Mouse (Mus musculus) cerebellum, adult (tissue): ENCODE measurements around the gene Wnt9a.
"Not testable (repeated sequence)": the region's sequence is repeated elsewhere in the genome, so short reads cannot be mapped to it uniquely, and the experiment has no call there.

ENCODE experiments used
- ATAC-seq: cut with Nextera tagmentation; 2 replicates; pipeline ENCODE4 v1.9.2; 2017; ENCODE audit warnings: mild to moderate bottlenecking, moderate library complexity, mixed read lengths; ENCODE audit not compliant: insufficient number of reproducible peaks, low FRiP score, low TSS enrichment

The Wnt9a gene

GRCm38 (mm10) chr11:59306461-59307421 is at the start of gene Wnt9a:
Gene Wnt9a, plus strand, starts transcription at chr11:59306928.
- ATAC-seq: no peak

- ATAC-seq: no peak
Measured at GRCm38 (mm10) chr11:59259647-59260046, 47.1 kb upstream of the Wnt9a start.

- ATAC-seq: no peak
Measured at GRCm38 (mm10) chr11:59260706-59261493, 45.8 kb upstream of the Wnt9a start.

DNA sequence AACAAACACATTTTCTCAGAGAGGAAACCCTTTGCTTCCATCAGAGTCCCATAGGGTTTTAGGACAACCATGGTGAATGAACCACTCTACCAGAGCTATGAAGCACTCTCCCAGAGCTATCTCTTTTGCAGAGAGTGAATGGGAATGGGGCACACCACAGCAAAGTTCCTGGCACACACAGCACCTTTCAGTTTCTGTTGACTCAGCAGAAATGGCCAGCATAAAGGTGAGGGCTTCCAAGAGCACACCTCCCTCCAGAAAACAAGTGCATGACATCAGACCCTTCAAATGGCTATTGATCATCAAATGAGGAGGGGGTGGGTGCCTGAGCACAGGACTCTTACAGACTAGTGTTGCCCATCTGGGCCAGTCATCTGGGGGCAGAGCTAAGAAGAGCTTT is 44.4 kb upstream of the Wnt9a start:
- no peak for ATAC-seq

DNA sequence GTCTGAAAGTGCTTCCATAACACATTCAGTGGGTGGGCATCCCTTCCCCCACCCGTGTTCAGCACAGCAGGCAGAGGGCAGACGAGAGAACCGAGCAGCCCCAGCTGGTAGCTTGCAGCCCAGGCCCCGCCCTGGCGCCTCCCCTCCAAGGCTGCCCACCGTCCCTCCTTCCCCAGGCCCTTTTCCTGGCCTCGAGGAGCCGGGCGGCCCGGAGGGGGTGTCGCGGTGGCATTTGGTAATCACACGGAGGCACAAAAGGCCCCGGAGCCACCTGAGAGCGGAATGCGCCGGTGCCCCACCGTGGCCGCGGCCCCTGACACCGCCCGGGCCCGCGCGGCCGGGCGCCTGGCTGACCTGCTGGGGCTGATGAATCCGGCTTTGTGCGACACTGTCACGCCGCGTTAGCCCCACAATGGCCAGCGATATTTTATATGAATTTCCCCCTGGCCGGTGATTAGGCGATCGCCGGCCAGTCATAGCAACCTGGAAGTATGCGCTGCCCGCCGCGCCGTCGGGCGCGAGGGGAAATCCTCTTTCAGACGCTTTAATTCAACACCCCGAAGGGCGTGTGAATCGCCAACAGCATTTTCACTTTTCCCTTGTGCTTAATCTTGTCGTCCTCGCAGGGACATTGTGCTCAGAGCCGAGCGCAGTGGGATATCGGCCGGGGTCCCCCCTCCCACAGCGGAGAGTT is 42.7 kb upstream of the Wnt9a start:
- ATAC-seq: no peak

DNA sequence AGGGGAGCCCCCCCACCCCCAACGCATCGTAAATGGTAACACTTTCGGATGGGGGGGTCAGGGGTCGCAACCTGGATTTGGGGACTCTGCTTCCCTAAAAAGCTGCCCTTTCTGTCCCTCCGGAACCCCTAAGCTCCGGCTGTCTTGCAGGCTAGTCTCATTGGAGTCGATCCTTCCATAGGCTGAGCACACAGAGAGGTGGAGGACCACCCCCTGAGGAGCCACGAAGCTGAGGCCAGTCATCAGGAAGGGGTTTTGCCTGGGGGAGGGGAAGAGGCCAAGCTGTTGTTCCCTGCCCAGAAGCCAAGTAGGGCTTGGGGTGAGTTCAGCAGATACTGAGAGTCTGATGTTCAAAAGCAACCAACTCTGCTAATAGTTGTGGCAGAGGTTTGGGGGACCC is 42.1 kb upstream of the Wnt9a start:
- ATAC-seq: no peak

DNA sequence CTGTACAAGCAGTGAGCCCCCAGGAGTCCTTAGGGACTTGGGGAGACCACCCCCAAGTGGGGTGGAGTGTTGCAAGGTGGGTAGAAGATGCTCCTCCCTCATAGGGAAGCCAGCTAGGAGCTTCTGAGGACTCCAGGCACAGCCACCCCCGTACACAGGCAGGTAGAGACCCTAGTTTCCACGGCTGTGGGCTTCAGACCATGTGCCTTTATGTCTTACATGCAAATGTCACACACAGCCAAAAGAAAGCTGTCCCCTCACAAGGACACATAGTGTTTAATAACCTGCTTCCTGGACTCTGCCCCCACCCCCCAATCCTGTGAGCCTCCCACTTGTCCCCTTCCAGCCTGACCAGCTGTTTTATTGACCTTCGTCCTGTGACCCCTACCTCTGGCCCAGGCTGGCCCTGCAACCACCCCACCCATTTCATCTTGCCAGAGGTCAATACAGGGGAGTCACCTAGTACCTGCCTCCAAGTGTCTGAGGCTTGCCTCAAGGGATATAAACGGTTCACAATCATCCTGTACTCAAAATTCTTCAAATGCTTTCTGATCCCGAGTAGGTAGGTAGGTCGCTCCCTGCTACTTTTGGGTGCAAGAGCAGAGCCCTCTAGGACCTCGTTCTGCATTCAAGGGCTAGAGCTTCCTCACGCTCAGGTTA is 41.4 kb upstream of the Wnt9a start:
- no peak for ATAC-seq

DNA sequence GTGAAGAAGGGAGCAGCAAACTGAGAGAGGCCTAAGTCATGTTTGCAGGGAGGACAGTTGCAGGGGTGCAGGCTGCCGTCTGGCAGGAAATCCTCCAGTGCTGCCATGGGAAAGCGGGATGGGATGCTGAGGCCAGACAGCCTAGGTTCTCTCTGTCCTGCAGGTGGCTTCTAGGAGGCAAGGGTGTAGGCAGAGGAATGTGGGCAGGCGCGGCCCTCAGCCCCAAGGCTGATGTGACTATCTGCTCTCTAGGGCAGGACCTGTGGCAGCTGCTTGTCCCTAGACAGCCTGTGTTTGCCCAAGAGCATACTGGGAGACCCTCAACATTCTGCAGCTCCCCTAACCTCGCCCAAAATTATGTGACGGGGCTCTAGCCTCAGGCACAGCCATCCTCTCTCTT is 40.0 kb upstream of the Wnt9a start:
- ATAC-seq: no peak

DNA sequence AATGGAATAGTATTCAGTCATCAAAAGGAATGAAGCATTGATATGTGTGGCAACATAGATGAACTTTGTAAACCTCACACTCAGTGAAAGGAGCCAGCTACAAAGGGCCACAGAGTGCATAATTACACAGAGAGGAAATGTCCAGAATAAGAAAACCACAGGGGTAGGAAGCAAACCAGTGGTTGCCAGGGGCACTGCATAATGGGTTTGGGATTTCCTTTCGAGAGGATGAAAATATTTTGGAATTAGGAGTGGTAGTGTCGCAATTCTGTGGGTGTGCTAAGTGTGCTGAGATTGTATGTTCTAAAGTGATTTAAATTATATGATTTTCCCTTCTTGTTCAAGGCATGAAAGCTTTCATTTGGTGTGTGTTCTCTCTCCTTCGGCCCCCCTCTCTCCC is 32.5 kb upstream of the Wnt9a start:
- no peak for ATAC-seq

DNA sequence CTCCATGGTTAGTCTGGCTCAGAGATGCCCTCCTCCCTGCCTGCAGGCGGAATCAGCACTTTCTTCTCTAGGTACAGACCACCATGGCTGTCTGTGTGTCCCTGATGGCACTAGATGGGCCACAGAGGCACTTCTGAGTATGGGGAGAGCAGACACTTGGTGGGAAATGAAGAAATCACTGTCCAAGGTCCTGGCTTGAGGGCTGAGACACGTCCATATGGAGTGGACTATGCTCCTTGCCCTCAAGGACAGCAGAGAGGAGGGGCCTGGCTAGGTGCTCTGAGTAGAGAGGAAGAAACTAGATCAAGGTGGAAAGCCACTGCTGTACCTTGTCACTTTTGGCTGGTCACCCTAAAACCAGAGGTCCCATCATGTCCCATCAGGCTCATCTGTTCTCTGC is 29.9 kb upstream of the Wnt9a start:
- no peak for ATAC-seq

- ATAC-seq: no peak
Measured at GRCm38 (mm10) chr11:59278047-59278446, 28.7 kb upstream of the Wnt9a start.

DNA sequence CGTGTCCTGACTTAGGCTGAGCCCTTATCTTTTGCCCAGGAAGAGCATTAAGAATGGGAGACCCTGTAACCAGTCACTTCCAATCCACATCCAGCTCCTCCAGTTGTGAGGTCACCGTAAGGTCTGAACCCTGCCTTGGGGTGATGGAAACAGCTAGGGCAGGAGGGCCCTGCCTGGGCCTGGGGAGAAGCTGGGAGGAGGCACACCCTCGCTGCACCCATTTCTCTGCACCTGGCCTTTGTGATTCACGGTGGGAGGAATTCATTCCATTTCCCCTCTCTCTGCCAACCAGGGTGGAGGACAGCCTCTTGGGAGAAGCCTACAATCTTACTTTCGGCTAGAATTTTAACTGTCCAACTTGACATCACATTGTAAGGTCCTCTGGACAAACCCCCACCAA is 24.6 kb upstream of the Wnt9a start:
- ATAC-seq: no peak

DNA sequence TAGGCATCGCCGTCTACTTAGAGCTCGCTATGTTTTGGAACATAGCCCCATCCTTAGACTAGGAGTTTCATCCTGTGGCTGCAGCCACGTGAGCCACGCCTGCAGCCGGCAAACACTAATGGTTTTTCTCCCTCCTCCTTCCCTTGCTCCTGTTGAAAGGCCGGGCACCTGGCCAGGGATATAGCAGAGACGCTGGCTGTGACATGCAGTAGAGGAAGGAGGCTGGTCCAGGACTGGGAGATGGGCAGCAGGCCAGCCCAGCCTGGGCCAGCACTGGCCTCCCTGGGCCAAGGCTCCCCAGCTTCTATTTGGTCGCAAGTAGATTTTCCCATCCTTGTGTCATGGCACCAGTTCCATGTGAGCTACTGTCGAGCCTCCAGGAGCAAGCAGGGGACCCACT is 23.8 kb upstream of the Wnt9a start:
- ATAC-seq: peak; percentile 76; the same call in 1 of the 2 replicates

DNA sequence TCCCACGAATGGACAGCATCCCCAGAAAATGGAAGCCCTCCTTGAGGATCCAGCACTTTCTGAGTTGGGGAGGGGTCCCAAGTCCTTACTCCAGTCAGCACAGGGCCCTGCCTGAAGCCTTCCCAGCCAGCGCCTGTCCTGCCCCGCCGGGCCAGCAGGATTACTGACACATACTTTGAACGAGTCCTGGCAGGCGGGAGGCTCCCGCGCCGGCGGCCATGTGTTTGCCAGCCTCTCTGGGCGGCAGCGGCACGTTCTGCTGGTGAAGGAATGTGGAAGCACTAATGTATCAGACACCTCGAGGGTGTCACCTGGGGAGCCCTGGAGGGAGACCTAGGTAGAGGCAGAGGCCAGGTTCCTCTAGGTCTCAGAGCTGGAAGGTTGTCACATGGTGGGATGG is 22.6 kb upstream of the Wnt9a start:
- no peak for ATAC-seq

DNA sequence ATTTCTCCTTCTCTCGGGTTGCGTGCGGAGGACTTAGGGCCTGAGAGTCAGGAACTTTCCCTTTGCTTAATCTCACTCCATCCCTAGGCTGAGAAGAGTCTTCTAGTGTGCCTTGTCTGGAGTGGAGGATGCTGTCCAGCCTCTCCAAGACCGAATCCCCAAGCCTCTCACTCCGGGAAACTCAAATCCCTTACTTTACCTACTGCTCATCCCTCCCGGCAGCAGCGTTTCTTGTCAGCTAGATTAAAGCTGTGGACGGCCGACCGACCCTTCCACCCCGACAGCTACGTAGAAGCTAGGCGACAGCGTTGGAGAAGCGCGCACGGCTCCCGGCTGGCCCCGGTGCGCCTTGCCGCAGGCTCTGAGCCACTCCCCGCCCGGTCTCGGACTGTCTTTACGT is 17.0 kb upstream of the Wnt9a start:
- ATAC-seq: no peak

- ATAC-seq: no peak
Measured at GRCm38 (mm10) chr11:59290702-59291303, 15.9 kb upstream of the Wnt9a start, which contains the start of gene Wnt3a. Gene Wnt3a, minus strand, starts transcription at chr11:59290752.

GRCm38 (mm10) chr11:59293616-59294015 is 13.1 kb upstream of the Wnt9a start:
- ATAC-seq: peak; percentile 36; the same call in 1 of the 2 replicates

GRCm38 (mm10) chr11:59297941-59298340 is 8.8 kb upstream of the Wnt9a start:
- no peak for ATAC-seq

DNA sequence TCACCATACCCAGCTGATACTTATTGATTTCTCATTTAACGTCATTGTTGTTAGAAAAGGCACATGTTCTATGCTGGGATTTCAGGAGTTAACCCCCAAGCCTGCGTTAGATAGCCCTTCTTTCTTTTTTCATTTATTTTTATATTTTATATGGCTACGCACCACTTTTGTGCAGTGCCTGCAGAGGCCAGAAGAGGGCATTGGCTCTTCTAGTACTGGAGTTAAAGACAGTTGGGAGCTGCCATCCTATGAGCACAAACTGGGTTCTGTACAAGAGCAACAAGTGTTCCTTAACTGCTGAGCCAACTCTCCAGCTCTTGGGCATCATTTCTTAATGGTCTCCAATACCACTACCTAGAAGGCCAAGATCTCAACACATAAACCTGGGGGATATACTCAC is 6.5 kb upstream of the Wnt9a start:
- ATAC-seq: no peak

DNA sequence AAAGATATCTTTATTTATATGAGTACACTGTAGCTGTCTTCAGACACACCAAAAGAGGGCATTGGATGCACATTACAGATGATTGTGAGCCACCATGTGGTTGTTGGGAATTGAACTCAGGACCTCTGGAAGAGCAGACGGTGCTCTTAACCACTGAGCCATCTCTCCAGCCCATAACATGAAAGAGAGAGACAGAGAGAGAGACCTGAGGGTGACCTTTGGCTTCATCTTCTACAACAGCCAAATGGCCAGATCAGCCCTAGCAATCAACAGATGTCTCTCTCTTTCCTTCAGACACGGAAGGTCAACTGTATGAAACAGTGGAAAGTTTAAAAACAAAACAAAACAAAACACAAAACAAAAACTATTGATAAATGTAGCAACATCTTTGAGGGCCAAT is 5.7 kb upstream of the Wnt9a start:
- ATAC-seq: not testable (repeated sequence)
